Mouse (Mus musculus): Measurements from ENCODE around the gene Olfr1044. TPM values are rescaled to one million over a fixed set of nuclear protein-coding genes. Genes with fewer than 3 reads are reported as not detected.
"Not testable (repeated sequence)": the region's sequence is repeated elsewhere in the genome, so short reads cannot be mapped to it uniquely, and the experiment has no call there.

Olfr1044 gene
- not detected for total RNA-seq (2021)

- DNase-seq (ENCODE audit: low spot score in 2 of 2), result no peak
- intact Hi-C loops (cut with DNase I), result no loop called here
These were observed at the start of gene Olfr1044 for GRCm38 (mm10) chr2:86177720-86178119. TSS of gene Olfr1044 (minus strand) at chr2:86177820.

DNA sequence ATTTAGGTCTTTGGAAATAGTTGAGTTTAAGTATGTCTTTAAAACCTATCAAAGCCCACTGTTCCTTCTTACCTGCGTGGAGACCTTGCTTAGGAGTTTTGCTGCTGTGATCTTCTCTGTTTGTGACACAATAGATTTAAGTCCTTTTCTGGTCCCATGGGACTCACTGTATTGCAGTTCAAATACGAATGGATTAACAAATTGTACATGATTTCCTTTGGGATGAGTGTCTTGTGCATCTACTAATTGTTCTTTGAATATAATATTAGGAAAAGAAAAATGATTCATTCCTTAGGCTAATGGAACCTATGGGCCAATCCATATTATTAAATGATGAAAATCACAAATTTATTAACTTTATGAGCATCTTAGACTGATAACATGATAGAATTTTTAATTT, 41.6 kb upstream of the Olfr1044 start, which contains the start of gene Olfr1046:
Olfr1046 (minus strand) TSS at position 101 of the 400 bp plus-strand sequence.
- DNase-seq (ENCODE audit: low spot score in 2 of 2), result no peak
- intact Hi-C loops (cut with DNase I), result no loop called here

DNA sequence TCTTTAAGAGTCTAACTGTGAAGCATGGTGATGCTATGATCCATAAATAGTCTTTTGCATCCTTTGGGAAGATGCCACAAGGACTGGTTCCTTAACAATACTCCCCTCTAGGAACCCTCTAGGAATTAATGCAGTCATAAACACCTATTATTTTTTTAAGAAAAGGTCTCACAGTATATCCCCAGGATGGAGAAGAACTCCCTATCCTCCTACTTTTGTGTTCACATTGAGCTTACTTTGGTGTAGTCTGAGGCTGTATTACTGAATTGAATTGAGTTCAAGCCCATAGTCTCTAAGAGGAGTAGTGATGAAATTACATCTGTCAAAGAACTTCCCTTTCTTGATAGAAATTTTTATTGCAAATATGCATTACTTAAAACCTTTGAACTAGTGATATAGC, 25.3 kb upstream of the Olfr1044 start, which contains the start of gene Olfr1045:
Olfr1045 (minus strand) TSS at position 101 of the 400 bp plus-strand sequence.
- no peak for DNase-seq (ENCODE audit: low spot score in 2 of 2)
- intact Hi-C loops (cut with DNase I), result no loop called here

- no peak for DNase-seq (ENCODE audit: low spot score in 2 of 2)
- intact Hi-C loops (cut with DNase I), result no loop called here
These were observed 18.2 kb upstream of the Olfr1044 start for GRCm38 (mm10) chr2:86195863-86196262.

- DNase-seq (ENCODE audit: low spot score in 2 of 2), result no peak
- intact Hi-C loops (cut with DNase I), result no loop called here
These were observed 8.0 kb upstream of the Olfr1044 start, which contains the start of gene Olfr52 for GRCm38 (mm10) chr2:86185583-86185982. TSS of gene Olfr52 (minus strand) at chr2:86185683.

- intact Hi-C loops (cut with DNase I), result no loop called here
- DNase-seq (ENCODE audit: low spot score in 2 of 2), result no peak
These were observed 2.3 kb upstream of the Olfr1044 start for GRCm38 (mm10) chr2:86179950-86180349.

GRCm38 (mm10) chr2:86175422-86175821, 2.2 kb downstream of the Olfr1044 start:
- intact Hi-C loops (cut with DNase I); DNase-seq (ENCODE audit: low spot score in 2 of 2): not testable (repeated sequence)

DNA sequence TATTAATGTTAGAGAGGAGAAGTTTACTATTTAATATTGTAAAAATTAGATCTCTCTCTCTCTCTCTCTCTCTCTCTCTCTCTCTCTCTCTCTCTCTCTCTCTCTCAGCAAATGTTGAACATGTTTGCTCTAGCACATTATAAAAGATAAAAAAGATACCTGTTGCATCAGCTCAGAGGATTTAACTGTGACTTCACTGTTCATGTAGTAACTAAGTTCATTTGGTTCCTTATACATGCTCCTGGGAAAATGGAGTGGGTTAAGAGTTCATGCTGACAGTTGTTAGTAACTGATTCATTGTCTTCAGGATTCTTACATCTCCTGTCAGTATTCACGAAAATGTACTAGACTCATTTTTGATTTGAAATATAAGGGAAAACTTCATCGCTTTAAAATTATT, 10.2 kb downstream of the Olfr1044 start, which contains the start of gene Olfr1043:
Olfr1043 (minus strand) TSS at position 101 of the 400 bp plus-strand sequence.
- DNase-seq (ENCODE audit: low spot score in 2 of 2), result no peak
- intact Hi-C loops (cut with DNase I), result no loop called here

DNA sequence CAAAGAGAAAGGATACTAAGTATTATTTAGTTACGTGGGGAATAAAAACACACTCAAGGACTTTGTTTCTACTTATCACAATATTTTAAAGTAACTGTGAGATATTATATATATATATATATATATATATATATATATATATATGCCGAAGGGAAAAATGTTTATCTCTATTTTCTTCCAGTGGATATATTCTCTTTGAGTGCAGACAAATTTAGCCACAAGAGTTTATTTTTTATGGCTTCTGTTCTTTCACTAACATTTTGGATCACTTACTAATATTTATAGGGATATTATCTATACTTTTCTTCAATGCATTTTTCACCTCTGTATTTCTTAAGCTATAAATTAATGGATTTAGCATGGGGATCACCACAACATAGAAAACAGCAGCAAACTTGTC, 15.9 kb downstream of the Olfr1044 start, which contains the start of gene Olfr1042:
Olfr1042 (minus strand) TSS at position 101 of the 400 bp plus-strand sequence.
- no peak for DNase-seq (ENCODE audit: low spot score in 2 of 2)
- intact Hi-C loops (cut with DNase I), result no loop called here

GRCm38 (mm10) chr2:86146632-86147031, 31.0 kb downstream of the Olfr1044 start, which contains the start of gene Olfr1040:
TSS of gene Olfr1040 (minus strand) at chr2:86146732.
- intact Hi-C loops (cut with DNase I), result no loop called here
- DNase-seq (ENCODE audit: low spot score in 2 of 2), result no peak

DNA sequence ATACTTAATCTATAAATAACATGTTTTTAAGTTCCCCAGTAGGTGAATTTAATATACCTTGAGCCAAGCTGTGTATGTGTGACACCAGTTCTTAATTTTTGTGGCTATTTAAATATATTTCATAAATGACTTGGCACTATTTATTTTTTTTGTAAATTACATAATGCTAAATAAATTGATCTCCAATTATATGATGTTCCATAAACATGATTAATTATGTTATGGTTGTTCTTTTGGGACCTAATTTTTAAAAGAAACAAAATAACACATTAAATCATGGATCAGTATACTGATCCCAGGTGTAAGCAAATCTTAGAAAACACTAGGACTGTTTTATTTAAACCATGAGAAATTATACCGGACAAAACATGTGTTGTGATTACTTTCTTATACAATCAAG, 41.8 kb downstream of the Olfr1044 start, which contains the start of gene Olfr1039:
Olfr1039 (minus strand) TSS at position 101 of the 400 bp plus-strand sequence.
- intact Hi-C loops (cut with DNase I), result no loop called here
- DNase-seq (ENCODE audit: low spot score in 2 of 2), result no peak

Other genes with a start within 250 kb of the Olfr1044 start
- gene Olfr1028, start 227.4 kb downstream of the Olfr1044 start, total RNA-seq (2021), result not detected
- not detected for gene Olfr1029, start 203.9 kb downstream of the Olfr1044 start, total RNA-seq (2021)
- not detected for gene Olfr1030, start 198.5 kb downstream of the Olfr1044 start, total RNA-seq (2021)
- not detected for gene Olfr1031, start 187.5 kb downstream of the Olfr1044 start, total RNA-seq (2021)
- gene Olfr1032, start 172.3 kb downstream of the Olfr1044 start, total RNA-seq (2021), result not detected
- not detected for gene Olfr1033, start 157.2 kb downstream of the Olfr1044 start, total RNA-seq (2021)
- not detected for gene Olfr1034, start 132.0 kb downstream of the Olfr1044 start, total RNA-seq (2021)
- gene Olfr1036, start 103.8 kb downstream of the Olfr1044 start, total RNA-seq (2021), result not detected
- not detected for gene Olfr1037, start 90.4 kb downstream of the Olfr1044 start, total RNA-seq (2021)
- not detected for gene Olfr1039, start 41.9 kb downstream of the Olfr1044 start, total RNA-seq (2021)
- not detected for gene Olfr1040, start 31.1 kb downstream of the Olfr1044 start, total RNA-seq (2021)
- not detected for gene Olfr1042, start 16.0 kb downstream of the Olfr1044 start, total RNA-seq (2021)
- gene Olfr1043, start 10.3 kb downstream of the Olfr1044 start, total RNA-seq (2021), result not detected
- gene Olfr52, start 7.9 kb upstream of the Olfr1044 start, total RNA-seq (2021), result not detected
- gene Olfr1045, start 25.2 kb upstream of the Olfr1044 start, total RNA-seq (2021), result not detected
- gene Olfr1046, start 41.5 kb upstream of the Olfr1044 start, total RNA-seq (2021), result not detected
- gene Olfr1047, start 53.6 kb upstream of the Olfr1044 start, total RNA-seq (2021), result not detected
- gene Olfr1048, start 62.5 kb upstream of the Olfr1044 start, total RNA-seq (2021), result not detected
- gene Olfr1049, start 80.5 kb upstream of the Olfr1044 start, total RNA-seq (2021), result not detected
- not detected for gene Olfr1051, start 101.3 kb upstream of the Olfr1044 start, total RNA-seq (2021)
- gene Olfr1052, start 114.6 kb upstream of the Olfr1044 start, total RNA-seq (2021), result not detected
- gene Olfr1053, start 137.5 kb upstream of the Olfr1044 start, total RNA-seq (2021), result not detected
- not detected for gene Olfr1054, start 157.6 kb upstream of the Olfr1044 start, total RNA-seq (2021)
- not detected for gene Olfr1055, start 172.5 kb upstream of the Olfr1044 start, total RNA-seq (2021)
- gene Olfr1056, start 184.6 kb upstream of the Olfr1044 start, total RNA-seq (2021), result not detected
- gene Olfr1057, start 200.6 kb upstream of the Olfr1044 start, total RNA-seq (2021), result not detected
- gene Olfr1058, start 210.7 kb upstream of the Olfr1044 start, total RNA-seq (2021), result not detected
- gene Olfr1061, start 236.2 kb upstream of the Olfr1044 start, total RNA-seq (2021), result not detected
- gene Olfr1062, start 248.9 kb upstream of the Olfr1044 start, total RNA-seq (2021), result not detected